Mouse (Mus musculus) embryonic facial prominence, embryonic 12.5 days (tissue): ENCODE data around the gene Vegfd. TPM values are rescaled to one million over a fixed set of nuclear protein-coding genes. Genes with fewer than 3 reads are reported as not detected.

ENCODE experiments used
- ATAC-seq: fragments of 200-750 bp; cut with Nextera tagmentation; 2 replicates; pipeline ENCODE4 v1.8.0; 2017; ENCODE audit not compliant: insufficient number of reproducible peaks, insufficient read depth, low FRiP score, low TSS enrichment
- H3K27ac ChIP-seq: fragments of 300-500 bp; sonication (generic); 2 replicates; pipeline ENCODE4 v1.5.1; 2016; ENCODE audit warnings: mild to moderate bottlenecking
- H3K27me3 ChIP-seq: fragments of 300-500 bp; sonication (generic); 2 replicates; pipeline ENCODE4 v1.6.1; 2016; ENCODE audit warnings: mild to moderate bottlenecking, moderate library complexity
- H3K36me3 ChIP-seq: fragments of 300-500 bp; sonication (generic); 2 replicates; pipeline ENCODE4 v1.6.1; 2016; ENCODE audit warnings: mild to moderate bottlenecking
- H3K4me1 ChIP-seq: fragments of 300-500 bp; sonication (generic); 2 replicates; pipeline ENCODE4 v1.6.1; 2016
- H3K4me2 ChIP-seq: fragments of 300-500 bp; sonication (generic); replicated peaks from 2 replicates; pipeline ENCODE4 v1.6.1; 2016; ENCODE audit warnings: mild to moderate bottlenecking, moderate library complexity
- H3K4me3 ChIP-seq: fragments of 300-500 bp; sonication (generic); 2 replicates; pipeline ENCODE4 v1.5.1; 2016; ENCODE audit warnings: mild to moderate bottlenecking
- H3K9ac ChIP-seq: fragments of 300-500 bp; sonication (generic); 2 replicates; pipeline ENCODE4 v1.6.1; 2016; ENCODE audit warnings: mild to moderate bottlenecking, moderate library complexity
- H3K9me3 ChIP-seq: fragments of 300-500 bp; sonication (generic); 2 replicates; pipeline ENCODE4 v1.6.1; 2016; ENCODE audit warnings: mild to moderate bottlenecking, moderate library complexity
- WGBS: fragments of 180-500 bp; shearing (Covaris S2); methylation state at CpG from one replicate; pipeline ENCODE4 v1.1.7; 2016; 5-methylcytosine and 5-hydroxymethylcytosine counted together
- polyA plus RNA-seq: library from polyadenylated mRNA; unstranded; fragments of >200 nt; fragmentation: Nextera tagmentation; extraction: Ambion mirVana; gene quantifications from 2 replicates; pipeline ENCODE4 v1.2.1, GENCODE M21; 2016

Vegfd gene
- polyA plus RNA-seq, 1 experiment from 2014 or later, result 1.9 TPM

- peaks cover 8% of the 10 kb centered on the region; the same call in 1 of the 2 replicates for H3K27me3 ChIP-seq
- no peak overlapping the region for H3K4me3 ChIP-seq
- H3K9me3 ChIP-seq, result no peaks in the 10 kb centered on the region
- no peak overlapping the region for H3K9ac ChIP-seq
- H3K4me1 ChIP-seq, result no peaks in the 10 kb centered on the region
- ATAC-seq, result no peak
- H3K27ac ChIP-seq, result no peak overlapping the region
- whole genome bisulfite sequencing, result 81% methylated on average over 3 of the region's 3 CpGs
- H3K36me3 ChIP-seq, result no peaks in the 10 kb centered on the region
- H3K4me2 ChIP-seq, result no peak overlapping the region
Observed at GRCm38 (mm10) chrX:164440703-164441102, 67.5 kb downstream of the Vegfd start.

- Histone ChIP-seq H3K9me3 (no peaks in the 10 kb centered on the region), H3K9ac (no peak overlapping the region), H3K36me3 (no peaks in the 10 kb centered on the region), H3K4me2 (no peak overlapping the region), H3K27ac (no peak overlapping the region), H3K4me3 (no peak overlapping the region), H3K4me1 (no peaks in the 10 kb centered on the region), H3K27me3 (peaks cover 8% of the 10 kb centered on the region; the same call in 1 of the 2 replicates)
- 86% methylated on average over 3 of the region's 3 CpGs for WGBS
- no peak for ATAC-seq
Observed at GRCm38 (mm10) chrX:164441306-164441705, 68.1 kb downstream of the Vegfd start.

GRCm38 (mm10) chrX:164445601-164446000, 72.4 kb downstream of the Vegfd start:
- 86% methylated on average over 12 of the region's 12 CpGs for WGBS
- H3K27ac ChIP-seq, result no peak overlapping the region
- H3K27me3 ChIP-seq, result peaks cover 8% of the 10 kb centered on the region; the same call in 1 of the 2 replicates
- no peaks in the 10 kb centered on the region for H3K4me1 ChIP-seq
- no peak overlapping the region for H3K9ac ChIP-seq
- no peaks in the 10 kb centered on the region for H3K36me3 ChIP-seq
- ATAC-seq, result no peak
- no peaks in the 10 kb centered on the region for H3K9me3 ChIP-seq
- no peak overlapping the region for H3K4me3 ChIP-seq
- H3K4me2 ChIP-seq, result no peak overlapping the region

GRCm38 (mm10) chrX:164446106-164446551, 73.0 kb downstream of the Vegfd start:
- ATAC-seq, result no peak
- H3K4me2 ChIP-seq, result no peak overlapping the region
- no peaks in the 10 kb centered on the region for H3K36me3 ChIP-seq
- no peaks in the 10 kb centered on the region for H3K4me1 ChIP-seq
- H3K9me3 ChIP-seq, result no peaks in the 10 kb centered on the region
- peaks cover 8% of the 10 kb centered on the region; the same call in 1 of the 2 replicates for H3K27me3 ChIP-seq
- 80% methylated on average over 10 of the region's 10 CpGs for WGBS
- no peak overlapping the region for H3K27ac ChIP-seq
- no peak overlapping the region for H3K9ac ChIP-seq
- no peak overlapping the region for H3K4me3 ChIP-seq

- Histone ChIP-seq H3K4me2 (no peak overlapping the region), H3K27me3 (0 out of 2 replicates have a peak, but pooled peaks cover 2% of the 10 kb centered on the region), H3K36me3 (no peaks in the 10 kb centered on the region), H3K4me1 (no peaks in the 10 kb centered on the region), H3K9ac (no peak overlapping the region), H3K27ac (no peak overlapping the region), H3K4me3 (no peak overlapping the region), H3K9me3 (no peaks in the 10 kb centered on the region)
- no peak for ATAC-seq
- WGBS, result 92% methylated on average over 9 of the region's 9 CpGs
Observed at GRCm38 (mm10) chrX:164446835-164447681, 73.9 kb downstream of the Vegfd start.

GRCm38 (mm10) chrX:164447682-164448071, 74.5 kb downstream of the Vegfd start:
- Histone ChIP-seq H3K4me1 (no peaks in the 10 kb centered on the region), H3K36me3 (no peaks in the 10 kb centered on the region), H3K27ac (no peak overlapping the region), H3K4me2 (no peak overlapping the region), H3K9me3 (no peaks in the 10 kb centered on the region), H3K27me3 (no peaks in the 10 kb centered on the region), H3K9ac (no peak overlapping the region), H3K4me3 (no peak overlapping the region)
- 84% methylated on average over 2 of the region's 2 CpGs for WGBS
- no peak for ATAC-seq

- no peak for ATAC-seq
- Histone ChIP-seq H3K4me3 (no peak overlapping the region), H3K27me3 (no peaks in the 10 kb centered on the region; the same call in 1 of the 2 replicates)
Observed at GRCm38 (mm10) chrX:164449201-164449600, 76.0 kb downstream of the Vegfd start.

More at GRCm38 (mm10) chrX:164449201-164449600, 76.0 kb downstream of the Vegfd start:
- Histone ChIP-seq H3K27ac (no peak overlapping the region), H3K9me3 (no peaks in the 10 kb centered on the region), H3K4me2 (no peak overlapping the region), H3K9ac (no peak overlapping the region), H3K4me1 (no peaks in the 10 kb centered on the region), H3K36me3 (no peaks in the 10 kb centered on the region)
- 34% methylated on average over 3 of the region's 3 CpGs for WGBS

Other genes starting within 250 kb of the Vegfd start
- gene Ace2, start 234.0 kb upstream of the Vegfd start, polyA plus RNA-seq, result 0.09 and 0.25 TPM in 2 replicates
- 0.32 and 0.47 TPM in 2 replicates for gene Bmx, start 115.2 kb upstream of the Vegfd start, polyA plus RNA-seq
- 5.5 and 6.6 TPM in 2 replicates for gene Pir, start 104.0 kb upstream of the Vegfd start, polyA plus RNA-seq
- gene Piga, start 46.4 kb downstream of the Vegfd start, polyA plus RNA-seq, result 16.0 and 16.5 TPM in 2 replicates
- gene Asb11, start 63.6 kb downstream of the Vegfd start, polyA plus RNA-seq, result not detected in 2 replicates
- gene Asb9, start 132.9 kb downstream of the Vegfd start, polyA plus RNA-seq, result 1.6 and 2.0 TPM in 2 replicates